Mouse (Mus musculus): ENCODE results near the gene Bcat1. TPM values are rescaled to one million over a fixed set of nuclear protein-coding genes. Genes with fewer than 3 reads are reported as not detected.
A peak's percentile ranks its signal among the peaks of the same experiment; 100 is the strongest.

The Bcat1 gene
- total RNA-seq, 2 experiments from 2014 or later: 84.3 to 85.4 TPM

- TF ChIP-seq CTCF (IDR thresholded peaks at IDR 0.05): no peak
- intact Hi-C loops (cut with DNase I): no loop called here
- Histone ChIP-seq H3K4me3 (no peak overlapping the region), H3K27ac (no peak overlapping the region)
- no peak for DNase-seq (ENCODE audit: extremely low spot score in 1 of 2, low spot score in 2 of 2)
These were observed 8.3 kb downstream of the Bcat1 start for GRCm38 (mm10) chr6:145067679-145068078.

- TF ChIP-seq CTCF (IDR thresholded peaks at IDR 0.05): no peak
- Histone ChIP-seq H3K4me3 (no peak overlapping the region), H3K27ac (no peak overlapping the region)
- DNase-seq (ENCODE audit: extremely low spot score in 1 of 2, low spot score in 2 of 2): no peak
- intact Hi-C loops (cut with DNase I): no loop called here
These were observed 9.6 kb downstream of the Bcat1 start for GRCm38 (mm10) chr6:145066416-145066815.

DNA sequence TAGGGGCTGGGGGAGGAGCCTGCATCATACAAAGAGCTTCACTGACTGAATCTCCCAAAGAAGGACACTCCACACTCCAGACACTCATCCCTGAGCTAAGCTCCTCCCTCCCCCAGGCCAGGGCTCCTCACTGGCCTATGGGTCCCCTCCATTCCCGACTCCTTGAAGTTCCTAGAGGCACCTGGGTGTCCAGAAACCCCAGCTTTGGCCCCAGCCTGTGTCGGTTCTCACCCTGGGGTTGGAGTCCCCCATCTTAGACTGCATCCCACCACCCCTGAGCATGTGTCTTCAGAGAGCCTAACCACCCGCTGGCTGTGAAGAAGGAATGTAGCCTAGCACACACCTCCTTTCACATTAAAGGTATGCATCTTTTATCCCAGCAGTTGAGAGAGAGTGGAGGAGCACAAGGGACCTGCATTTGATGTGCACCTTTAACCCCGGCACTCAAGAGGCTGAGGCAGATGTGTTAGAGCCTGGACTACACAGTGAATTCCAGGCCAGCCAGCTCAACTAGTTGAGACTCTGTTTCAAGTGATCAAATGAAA lies 10.6 kb downstream of the Bcat1 start:
- Histone ChIP-seq H3K4me3 (no peak overlapping the region), H3K27ac (no peak overlapping the region)
- no peak for TF ChIP-seq CTCF (IDR thresholded peaks at IDR 0.05)
- intact Hi-C loops (cut with DNase I): no loop called here
- no peak for DNase-seq (ENCODE audit: extremely low spot score in 1 of 2, low spot score in 2 of 2)

- no peak overlapping the region for H3K4me3 ChIP-seq
- H3K27ac ChIP-seq: no peak overlapping the region
- no peak for DNase-seq (ENCODE audit: extremely low spot score in 1 of 2, low spot score in 2 of 2)
- TF ChIP-seq CTCF (IDR thresholded peaks at IDR 0.05): no peak
- intact Hi-C loops (cut with DNase I): no loop called here
These were observed 11.9 kb downstream of the Bcat1 start for GRCm38 (mm10) chr6:145064104-145064503.

- no peak overlapping the region for H3K4me3 ChIP-seq
- intact Hi-C loops (cut with DNase I): no loop called here
- no peak for DNase-seq (ENCODE audit: extremely low spot score in 1 of 2, low spot score in 2 of 2)
- no peak for TF ChIP-seq CTCF (IDR thresholded peaks at IDR 0.05)
- H3K27ac ChIP-seq: no peak overlapping the region
These were observed 12.6 kb downstream of the Bcat1 start for GRCm38 (mm10) chr6:145063212-145063868.

DNA sequence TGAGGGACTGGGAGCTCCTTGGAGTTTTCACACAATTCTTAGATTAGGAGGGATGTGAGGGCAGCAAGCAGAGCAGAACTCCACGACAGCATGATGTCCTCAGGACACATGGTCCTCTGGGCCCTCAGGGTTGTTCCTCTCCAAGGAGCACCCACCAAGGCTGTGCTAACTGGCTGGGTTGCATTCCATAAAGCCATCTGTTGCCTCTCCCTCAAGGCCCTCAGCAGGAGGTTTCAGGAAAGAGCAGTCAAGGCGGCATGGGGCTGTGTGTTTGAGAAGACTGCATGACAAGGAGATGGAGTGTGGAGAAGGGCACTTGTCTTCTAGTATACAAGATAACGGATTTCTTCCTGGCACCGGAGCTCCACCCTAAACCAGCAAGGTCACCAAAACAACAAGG lies 13.2 kb downstream of the Bcat1 start:
- no peak for TF ChIP-seq CTCF (IDR thresholded peaks at IDR 0.05)
- DNase-seq (ENCODE audit: extremely low spot score in 1 of 2, low spot score in 2 of 2): no peak
- intact Hi-C loops (cut with DNase I): no loop called here
- Histone ChIP-seq H3K4me3 (no peak overlapping the region), H3K27ac (no peak overlapping the region)

DNA sequence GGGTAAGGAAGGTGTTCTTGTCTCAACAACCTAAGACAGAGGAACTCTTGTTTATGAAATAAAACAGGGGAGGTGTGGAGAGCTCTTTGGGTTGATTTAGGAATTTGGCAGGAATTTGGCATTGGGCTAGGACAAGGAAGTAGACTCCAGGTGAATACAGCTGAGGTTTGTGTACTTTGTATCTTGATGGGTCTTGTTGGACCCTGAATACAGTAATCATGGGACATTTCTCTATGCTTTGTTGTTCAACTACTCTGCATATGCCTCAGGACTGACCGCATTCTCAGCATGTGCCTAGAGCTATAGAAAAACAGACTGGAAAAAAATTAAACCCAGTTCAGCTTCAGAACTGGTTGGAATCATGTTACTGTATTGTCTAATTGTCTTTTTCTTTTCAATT lies 14.6 kb downstream of the Bcat1 start:
- intact Hi-C loops (cut with DNase I): no loop called here
- no peak for DNase-seq (ENCODE audit: extremely low spot score in 1 of 2, low spot score in 2 of 2)
- TF ChIP-seq CTCF (IDR thresholded peaks at IDR 0.05): no peak
- H3K27ac ChIP-seq: no peak overlapping the region
- no peak overlapping the region for H3K4me3 ChIP-seq

DNA sequence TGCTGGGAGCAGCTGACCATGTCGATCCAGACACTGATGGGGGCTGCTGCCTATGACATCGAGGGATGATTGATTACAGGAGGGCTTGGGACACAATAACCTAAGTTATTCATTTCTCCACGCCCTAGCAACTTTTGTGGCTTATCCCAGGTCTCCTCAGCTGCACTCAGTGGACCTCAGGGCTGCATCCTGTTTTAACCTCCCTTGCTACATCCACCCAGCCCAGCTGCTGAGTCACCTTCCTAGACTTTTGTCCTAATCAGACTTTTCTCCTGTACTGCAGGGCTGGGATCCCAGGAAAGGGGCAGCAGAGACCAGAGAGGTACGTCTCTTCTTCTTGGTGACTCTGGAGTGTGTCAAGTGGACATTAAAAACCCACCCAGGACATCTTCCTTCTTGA lies 19.9 kb downstream of the Bcat1 start:
- Histone ChIP-seq H3K27ac (no peak overlapping the region), H3K4me3 (no peak overlapping the region)
- TF ChIP-seq CTCF (IDR thresholded peaks at IDR 0.05): no peak
- intact Hi-C loops (cut with DNase I): no loop called here
- DNase-seq (ENCODE audit: extremely low spot score in 1 of 2, low spot score in 2 of 2): no peak

DNA sequence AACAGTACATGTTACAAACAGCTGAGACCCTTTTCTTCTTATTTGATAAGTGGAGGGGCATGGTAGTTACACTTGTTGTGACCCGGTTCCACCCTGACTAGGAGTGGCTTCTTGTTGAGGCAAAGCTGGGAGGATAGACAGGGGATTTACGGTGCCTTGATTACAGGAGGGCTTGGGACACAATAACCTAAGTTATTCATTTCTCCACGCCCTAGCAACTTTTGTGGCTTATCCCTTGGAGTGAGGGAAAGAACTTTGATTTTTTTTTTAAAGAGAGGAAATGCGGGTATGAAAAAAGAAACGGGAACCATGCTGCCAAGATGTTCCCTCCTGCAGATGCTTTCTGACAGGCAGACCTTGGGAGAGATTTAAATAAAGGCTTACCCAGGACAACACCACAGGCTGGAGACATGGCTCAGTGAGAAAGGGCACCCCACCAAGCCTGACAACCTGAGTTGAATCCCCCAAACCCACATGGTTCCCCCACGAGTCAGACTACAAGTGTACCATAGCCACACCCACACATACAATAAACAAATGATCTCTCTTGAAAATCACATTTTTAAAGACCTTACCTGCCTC lies 20.6 kb downstream of the Bcat1 start:
- intact Hi-C loops (cut with DNase I): no loop called here
- TF ChIP-seq CTCF (IDR thresholded peaks at IDR 0.05): no peak
- no peak overlapping the region for H3K27ac ChIP-seq
- no peak for DNase-seq (ENCODE audit: extremely low spot score in 1 of 2, low spot score in 2 of 2)
- no peak overlapping the region for H3K4me3 ChIP-seq

GRCm38 (mm10) chr6:145052669-145053068 lies 23.3 kb downstream of the Bcat1 start:
- intact Hi-C loops (cut with DNase I): no loop called here
- Histone ChIP-seq H3K4me3 (no peak overlapping the region), H3K27ac (no peak overlapping the region)
- DNase-seq (ENCODE audit: extremely low spot score in 1 of 2, low spot score in 2 of 2): no peak
- TF ChIP-seq CTCF (IDR thresholded peaks at IDR 0.05): no peak

DNA sequence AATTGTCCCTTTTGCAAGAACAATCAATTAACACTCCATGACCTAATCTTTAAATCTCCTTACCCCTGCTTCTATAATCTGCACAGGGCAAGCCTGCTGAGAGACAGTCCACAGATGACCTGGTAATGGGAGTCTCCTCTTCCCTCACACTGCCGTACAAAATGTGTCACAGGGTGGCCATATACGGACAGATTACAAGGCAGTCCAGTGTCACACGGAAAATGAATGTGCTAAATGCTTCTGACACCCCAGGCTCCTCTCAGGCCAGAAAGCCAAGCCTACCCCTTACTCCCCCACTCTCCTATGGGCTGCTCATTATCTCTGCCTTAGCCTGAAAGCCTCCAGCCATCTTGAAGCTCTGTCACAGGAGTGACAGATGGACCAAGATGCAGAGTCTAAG lies 25.1 kb downstream of the Bcat1 start:
- no peak for TF ChIP-seq CTCF (IDR thresholded peaks at IDR 0.05)
- intact Hi-C loops (cut with DNase I): no loop called here
- no peak overlapping the region for H3K4me3 ChIP-seq
- H3K27ac ChIP-seq: no peak overlapping the region
- DNase-seq (ENCODE audit: extremely low spot score in 1 of 2, low spot score in 2 of 2): no peak

- DNase-seq (ENCODE audit: extremely low spot score in 1 of 2, low spot score in 2 of 2): peak; percentile 53 to 58
- peak overlapping the region; percentile 63 for H3K4me3 ChIP-seq
- peak; percentile 1 for TF ChIP-seq CTCF (IDR thresholded peaks at IDR 0.05)
- H3K27ac ChIP-seq: peak overlapping the region; percentile 83
- intact Hi-C loops (cut with DNase I): loop anchor here (1.0 kb wide), 1 partner anchor 27 kb away; no protein-coding TSS in a partner anchor
These were observed 27.6 kb downstream of the Bcat1 start for GRCm38 (mm10) chr6:145048131-145048997.
